Mouse (Mus musculus) heart, postnatal 36 days (tissue): ENCODE data around the gene Usp4. TPM values are rescaled to one million over a fixed set of nuclear protein-coding genes. Genes with fewer than 3 reads are reported as not detected.

Source experiments
- DNase-seq, 2 experiments: peaks; one replicate each; pipeline ENCODE4 v3.0.0; 2021 to 2022
- intact Hi-C: fragments of 180-260 bp; cut with DNase I; formaldehyde crosslinking; loops from one replicate; pipeline ENCODE4 v1.15.1; 2025
- total RNA-seq, 2 experiments: library from RNA; stranded (reverse); gene quantifications; 2 replicates each; pipeline ENCODE4 v1.2.3; 2021

The Usp4 gene
- total RNA-seq, 2 experiments from 2014 or later: 69.7 to 74.8 TPM

DNA sequence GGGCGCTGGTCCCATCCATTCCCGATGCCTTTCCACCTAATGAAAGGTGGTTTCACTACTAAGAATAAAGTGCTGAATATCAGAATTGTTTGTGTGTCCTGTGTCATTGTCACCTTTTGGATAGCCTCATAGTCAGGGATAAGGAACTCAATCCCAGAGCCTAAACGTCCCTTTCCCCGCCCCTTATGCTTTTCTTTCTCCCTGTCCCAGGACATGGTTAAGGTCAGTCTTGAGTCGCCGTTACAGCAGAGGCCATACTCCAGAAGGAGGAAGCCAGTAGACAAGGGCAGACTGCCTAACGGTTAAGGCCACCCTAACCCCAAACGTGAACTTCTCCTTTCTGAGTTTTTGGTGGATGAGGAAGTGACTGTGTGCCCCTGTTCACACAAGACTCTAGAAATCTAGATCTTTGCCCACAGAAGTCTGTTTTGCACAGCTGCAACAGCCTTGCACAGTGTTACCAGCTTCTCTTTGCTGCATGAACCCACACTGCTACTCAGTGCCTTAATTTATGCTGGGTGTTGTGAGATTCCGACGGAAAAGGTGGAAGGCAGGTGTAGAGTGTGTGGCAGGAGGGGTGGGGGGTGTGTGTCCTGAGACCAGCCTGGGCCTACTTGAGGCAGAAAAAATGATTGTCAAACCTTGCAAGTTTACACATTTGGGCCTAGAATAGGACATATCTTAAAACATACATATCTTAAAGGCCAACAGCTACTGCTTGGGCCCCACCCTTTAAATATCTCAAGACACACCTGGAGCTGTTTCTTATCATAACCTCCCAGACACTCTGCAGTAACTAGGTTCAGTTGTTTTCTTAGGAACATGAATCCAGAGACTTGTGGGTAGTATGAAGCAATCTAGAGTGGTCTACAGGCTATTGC, 7.2 kb upstream of the Usp4 start:
- DNase-seq: peak in 1 of 2 experiments; percentile 31
- intact Hi-C loops: no loop called here

DNA sequence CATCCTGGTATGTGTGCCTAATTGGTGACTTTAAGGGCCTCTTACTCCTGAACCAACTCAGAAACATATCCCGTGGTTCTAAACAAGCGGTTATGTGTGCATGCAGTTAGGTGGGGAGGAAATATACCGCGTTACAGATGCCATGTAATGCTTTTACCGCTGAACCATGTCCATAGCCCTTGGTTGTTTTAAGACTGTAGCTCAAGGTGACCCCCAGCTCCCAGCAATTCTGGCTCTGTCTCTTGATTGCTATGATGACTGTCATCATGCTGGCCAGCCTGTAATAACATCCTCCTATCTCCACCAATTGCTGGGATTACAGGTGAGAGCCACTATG, 6.5 kb upstream of the Usp4 start:
- DNase-seq: no peak
- intact Hi-C loops: no loop called here

DNA sequence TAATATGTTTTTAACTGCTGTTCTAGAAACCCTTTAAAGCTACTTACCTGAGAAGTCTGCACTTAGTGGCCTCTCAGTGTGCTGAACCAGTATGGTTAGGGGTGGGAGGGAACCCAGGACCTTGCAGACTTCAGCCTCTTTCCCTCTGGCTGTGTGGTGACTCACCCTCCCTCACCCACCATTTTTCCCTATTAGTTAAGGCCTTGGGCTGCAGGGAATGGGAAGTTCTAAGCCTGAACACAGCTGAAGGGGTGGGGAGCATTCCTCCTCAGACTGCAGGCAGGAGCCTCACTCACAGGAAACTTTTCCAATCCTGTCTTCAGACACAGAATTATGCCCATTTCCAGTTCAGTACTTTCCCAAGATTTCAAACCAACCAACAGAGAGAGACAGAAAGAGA, 5.9 kb upstream of the Usp4 start:
- intact Hi-C loops: no loop called here
- no peak for DNase-seq

DNA sequence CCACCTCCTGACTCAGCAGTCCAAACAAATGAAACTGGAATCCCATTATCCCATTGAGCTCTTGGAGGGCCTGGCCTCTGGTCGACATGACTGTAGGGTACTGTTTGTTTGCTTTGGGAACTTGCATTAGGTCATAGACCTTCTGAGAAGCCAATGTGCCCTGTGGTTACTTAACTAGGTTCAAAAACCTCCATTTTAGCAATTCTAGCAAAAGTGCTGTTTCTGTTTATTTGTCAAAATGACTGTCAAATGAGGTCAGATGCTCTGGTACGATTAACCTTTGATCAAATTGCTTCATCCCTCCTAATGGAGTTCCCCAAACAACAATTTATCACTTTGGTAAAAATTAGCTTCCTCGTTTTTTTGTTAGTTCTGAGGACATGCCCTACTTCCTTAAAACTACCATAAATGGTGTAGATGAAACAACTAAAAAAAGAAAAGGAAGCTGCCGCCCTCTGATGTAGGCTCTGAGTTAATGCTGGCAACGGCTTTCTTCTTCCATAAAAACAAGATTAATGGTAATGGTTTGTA, 5.3 kb upstream of the Usp4 start:
- DNase-seq: no peak
- intact Hi-C loops: no loop called here

DNA sequence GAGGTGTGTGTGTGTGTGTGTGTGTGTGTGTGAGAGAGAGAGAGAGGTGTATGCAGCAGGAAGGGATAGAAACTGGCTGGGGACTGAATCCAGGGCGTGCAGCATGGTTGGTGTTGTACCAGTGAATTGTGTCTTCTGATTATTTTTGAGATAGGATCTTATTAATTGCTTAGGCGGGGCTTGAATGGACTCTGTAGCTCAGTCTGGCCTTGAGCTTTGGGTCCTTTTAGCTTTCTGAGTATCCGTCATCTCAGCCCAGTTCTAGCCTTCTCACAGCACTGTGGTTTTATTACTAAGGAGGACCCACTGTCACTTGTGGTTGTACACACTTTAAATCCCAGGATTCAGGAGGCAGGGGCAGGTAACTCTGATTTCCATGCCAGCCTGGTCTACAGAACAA, 4.3 kb upstream of the Usp4 start:
- intact Hi-C loops: no loop called here

DNA sequence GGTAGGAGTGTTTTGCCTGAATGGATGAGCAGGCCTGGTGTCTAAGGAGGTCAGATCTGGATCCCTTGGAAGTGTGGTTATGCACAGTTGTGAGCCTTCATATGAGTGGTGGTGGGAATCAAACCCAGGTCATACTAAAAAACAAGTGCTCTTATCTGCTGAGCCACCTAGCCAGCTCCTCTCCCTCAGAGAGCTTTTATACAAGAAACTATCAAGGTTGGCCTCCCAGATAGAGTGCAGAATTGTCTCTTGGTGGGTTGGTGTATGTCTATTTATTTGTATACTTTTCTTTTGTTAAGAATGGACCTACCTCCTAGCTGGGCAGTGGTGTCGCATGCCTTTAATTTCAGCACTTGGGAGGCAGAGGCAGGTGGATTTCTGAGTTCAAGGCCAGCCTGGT, 3.8 kb upstream of the Usp4 start:
- intact Hi-C loops: no loop called here

More for the DNA sequence above, 4.3 kb upstream of the Usp4 start:
- DNase-seq: no peak

DNA sequence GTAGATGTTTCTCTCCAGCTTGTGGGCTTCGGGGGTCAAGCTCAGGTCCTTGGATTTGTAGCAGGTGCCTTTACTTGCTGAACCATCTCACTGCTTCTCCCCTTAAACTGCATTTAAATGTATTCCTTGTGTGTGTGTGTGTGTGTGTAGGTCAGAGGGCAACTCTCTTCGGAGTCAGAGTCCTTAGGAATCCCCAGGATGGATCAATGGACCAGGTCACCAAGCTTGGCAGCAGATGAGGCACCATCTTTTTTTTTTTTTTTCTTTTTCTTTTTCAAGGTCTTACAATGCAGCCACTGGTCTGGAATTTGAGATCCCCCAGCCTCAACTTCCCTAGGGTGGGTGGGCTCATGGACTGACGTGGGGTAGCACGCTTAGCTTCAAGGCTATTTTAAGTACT, 3.2 kb upstream of the Usp4 start:
- intact Hi-C loops: no loop called here
- no peak for DNase-seq

More for the DNA sequence above, 3.8 kb upstream of the Usp4 start:
- no peak for DNase-seq

DNA sequence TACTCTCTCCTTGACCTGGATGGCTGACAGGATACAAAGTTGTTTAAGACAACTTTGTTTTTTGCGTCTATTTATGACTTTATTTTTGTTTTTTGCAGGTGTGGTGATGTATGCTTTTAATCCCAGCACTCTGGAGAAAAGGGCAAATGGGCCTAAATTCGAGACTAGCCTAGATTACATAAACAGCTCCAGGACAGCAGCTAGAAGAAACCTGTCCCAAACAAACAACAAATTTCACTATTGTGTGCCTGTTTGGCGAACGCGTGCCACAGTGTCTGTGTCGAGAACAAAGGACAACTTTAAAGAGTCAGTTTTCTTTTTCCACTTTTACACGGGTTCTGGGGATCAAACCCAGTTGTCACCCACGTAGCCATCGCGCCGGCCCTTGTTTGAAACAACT, 629 bp upstream of the Usp4 start:
- intact Hi-C loops: loop anchor here (1.0 kb wide), 1 partner anchor 41 kb away; the partner anchor contains the start of genes Rhoa and Tcta
- no peak for DNase-seq

DNA sequence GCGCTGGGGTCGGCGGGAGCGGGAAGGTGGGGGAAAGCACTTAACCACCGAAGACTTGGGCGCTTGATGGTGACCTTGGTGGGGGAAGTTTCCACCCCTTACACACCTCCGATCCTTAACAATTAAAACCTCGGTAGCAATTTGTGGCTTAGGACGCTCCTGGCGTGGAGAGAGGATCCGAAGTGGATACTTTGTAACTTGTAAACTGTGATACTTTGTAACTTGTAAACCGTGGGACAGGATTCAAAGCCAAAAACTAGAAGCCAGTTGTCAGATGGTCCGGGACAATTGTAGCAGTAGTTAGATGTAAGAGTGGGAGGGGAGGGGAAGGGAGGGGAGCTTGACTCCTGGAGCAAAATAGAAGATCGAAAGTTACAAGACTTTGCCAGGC, 632 bp downstream of the Usp4 start:
- DNase-seq: no peak
- intact Hi-C loops: no loop called here

DNA sequence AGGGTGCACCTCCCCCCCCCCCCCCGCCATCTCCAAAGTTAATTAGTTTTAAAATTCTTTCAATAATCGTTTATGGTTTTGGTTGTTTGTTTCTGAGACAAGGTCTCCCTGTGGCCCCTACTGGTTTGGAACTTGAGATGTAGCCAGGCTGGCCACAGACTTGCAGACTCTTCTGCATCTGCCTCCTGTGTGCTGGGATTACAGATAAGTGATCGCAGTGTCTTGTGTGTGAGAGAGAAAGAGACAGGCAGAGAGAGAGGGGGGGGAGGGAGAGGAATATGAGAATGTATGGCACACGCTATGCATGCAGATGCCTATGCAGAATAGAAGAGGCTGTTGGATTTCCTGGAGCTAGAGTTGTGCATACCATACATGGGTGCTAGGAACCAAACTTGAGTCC, 2.1 kb downstream of the Usp4 start:
- DNase-seq: no peak
- intact Hi-C loops: no loop called here

DNA sequence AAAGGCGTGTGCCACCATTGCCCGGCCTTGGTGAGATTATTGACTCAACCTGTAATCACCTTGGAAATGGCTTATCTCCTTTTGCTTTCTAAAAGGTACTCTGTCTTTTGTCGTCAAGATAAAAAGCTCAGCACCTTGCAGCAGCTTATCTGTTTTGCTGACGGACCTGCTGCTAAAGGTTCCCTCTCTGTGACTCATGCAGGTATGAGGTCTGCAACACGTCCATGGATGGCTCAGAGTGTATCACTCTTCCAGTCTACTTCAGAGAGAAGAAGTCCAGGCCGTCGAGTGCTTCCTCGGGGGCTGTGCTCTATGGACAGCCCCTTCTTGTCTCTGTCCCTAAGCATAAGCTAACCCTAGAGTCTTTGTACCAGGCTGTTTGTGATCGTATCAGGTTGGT, 30.6 kb downstream of the Usp4 start:
- intact Hi-C loops: no loop called here

DNA sequence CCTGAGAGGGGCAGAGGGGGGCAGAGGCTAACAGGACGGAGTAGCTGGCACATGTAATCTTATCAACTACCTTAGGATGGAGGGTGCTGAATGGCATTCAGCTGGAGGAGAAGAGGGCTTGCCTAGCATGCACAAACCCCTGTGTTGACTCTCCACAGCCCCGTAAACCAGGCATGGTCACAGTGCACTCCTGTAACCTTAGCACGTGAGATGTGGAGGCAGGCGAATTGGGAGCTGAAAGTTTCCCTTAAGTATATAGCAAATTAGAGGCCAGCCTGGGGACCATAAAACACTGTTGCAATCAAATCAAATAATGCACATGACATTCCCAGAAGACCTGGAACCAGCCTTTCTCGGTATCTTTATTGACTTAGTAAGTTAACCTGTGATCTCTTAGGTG, 31.1 kb downstream of the Usp4 start:
- intact Hi-C loops: no loop called here
- DNase-seq: no peak

More for the DNA sequence above, 30.6 kb downstream of the Usp4 start:
- no peak for DNase-seq

DNA sequence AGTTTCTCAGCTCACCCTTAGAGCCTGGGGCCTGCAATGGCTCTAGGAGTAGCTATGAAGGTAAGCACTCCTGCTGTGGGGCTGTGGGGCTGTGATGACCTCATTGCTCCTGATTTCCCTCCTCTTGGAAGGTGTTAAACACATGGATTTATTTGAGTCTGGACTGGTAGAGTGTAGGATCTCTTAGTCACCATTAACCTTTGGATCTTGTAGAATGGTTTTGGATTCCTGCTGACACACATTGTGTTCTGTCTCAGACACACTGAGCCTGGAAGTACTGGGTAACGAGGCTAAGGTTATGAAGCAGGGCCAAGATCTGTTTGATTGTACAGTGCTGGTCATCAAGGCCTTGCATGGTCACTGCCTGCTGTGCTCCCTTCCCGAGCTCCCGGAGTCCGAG, 31.6 kb downstream of the Usp4 start:
- DNase-seq: no peak
- intact Hi-C loops: no loop called here

DNA sequence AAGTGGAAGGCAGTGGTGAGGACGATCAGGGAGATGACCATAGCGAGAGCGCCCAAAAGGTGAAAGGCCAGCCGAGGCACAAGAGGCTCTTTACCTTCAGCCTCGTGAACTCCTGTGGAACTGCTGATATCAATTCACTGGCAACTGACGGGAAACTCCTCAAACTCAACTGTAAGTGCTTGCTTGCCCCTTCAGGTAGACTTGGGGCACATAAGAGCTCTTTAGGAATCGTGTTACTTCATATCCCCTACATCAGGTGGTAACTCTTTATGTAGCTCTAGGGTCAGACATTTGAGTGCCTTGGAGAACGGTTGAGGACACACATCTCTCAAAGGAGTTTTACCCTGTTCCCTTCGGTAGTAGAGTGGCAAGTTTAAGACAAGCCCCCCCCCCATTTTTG, 33.7 kb downstream of the Usp4 start:
- DNase-seq: no peak
- intact Hi-C loops: no loop called here

DNA sequence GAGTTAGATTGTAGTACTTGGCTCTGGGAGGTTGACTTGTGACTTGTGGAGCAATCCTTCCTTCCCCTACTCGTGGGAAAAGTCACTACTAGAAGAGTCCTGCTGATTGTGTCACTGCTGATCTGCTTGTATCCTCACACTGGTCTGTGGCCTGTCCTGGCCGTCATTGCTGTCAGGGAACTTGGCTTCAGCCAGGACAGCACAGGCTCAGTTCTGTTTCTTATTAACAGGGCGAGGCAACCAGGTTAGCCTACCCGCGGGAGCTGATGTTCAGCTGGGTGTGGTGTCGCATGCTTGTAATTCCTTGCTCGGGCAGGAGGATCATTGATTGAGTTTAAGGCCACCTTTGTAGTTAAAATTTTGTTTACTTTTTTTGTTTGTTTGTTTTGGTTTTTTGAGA, 37.4 kb downstream of the Usp4 start:
- intact Hi-C loops: no loop called here
- DNase-seq: no peak

DNA sequence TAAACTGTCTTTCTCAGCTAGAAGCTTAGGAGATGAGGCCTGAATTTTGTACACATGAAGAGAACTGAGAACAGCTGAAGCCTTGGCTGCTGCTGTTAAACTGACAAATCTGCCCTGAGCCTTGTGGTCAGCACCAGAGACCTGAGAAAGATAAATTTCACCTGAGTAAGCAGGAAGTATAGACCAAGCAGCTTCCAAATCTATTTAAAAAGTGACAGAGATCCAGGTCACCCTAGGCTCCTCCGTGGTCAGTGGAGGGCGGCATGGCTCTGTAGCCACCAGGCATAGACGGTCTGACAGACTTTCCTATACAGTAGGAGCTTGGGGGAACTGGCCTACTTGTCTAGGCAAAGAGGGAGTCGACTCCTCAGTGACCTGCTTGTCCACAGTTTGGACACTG, 39.2 kb downstream of the Usp4 start:
- no peak for DNase-seq
- intact Hi-C loops: no loop called here

DNA sequence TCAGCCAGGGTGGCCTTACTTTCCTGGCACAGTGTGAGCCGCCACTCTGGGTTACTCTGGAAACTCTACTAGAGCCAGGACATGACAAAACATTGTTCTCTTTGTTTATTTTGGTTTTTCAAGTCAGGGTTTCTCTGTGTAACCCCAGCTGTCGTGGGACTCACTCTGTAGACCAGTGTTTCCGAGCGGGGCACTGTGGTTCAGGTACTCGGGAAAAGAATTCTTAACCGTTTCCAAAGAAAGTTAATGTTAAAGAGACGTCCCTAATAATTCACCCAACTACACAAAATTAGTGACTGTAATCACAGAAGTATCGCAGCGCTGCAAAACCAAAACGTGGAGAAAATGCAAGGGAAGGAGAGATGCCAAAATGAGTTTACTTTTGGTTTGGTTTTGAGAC, 40.9 kb downstream of the Usp4 start:
- intact Hi-C loops: no loop called here
- no peak for DNase-seq

DNA sequence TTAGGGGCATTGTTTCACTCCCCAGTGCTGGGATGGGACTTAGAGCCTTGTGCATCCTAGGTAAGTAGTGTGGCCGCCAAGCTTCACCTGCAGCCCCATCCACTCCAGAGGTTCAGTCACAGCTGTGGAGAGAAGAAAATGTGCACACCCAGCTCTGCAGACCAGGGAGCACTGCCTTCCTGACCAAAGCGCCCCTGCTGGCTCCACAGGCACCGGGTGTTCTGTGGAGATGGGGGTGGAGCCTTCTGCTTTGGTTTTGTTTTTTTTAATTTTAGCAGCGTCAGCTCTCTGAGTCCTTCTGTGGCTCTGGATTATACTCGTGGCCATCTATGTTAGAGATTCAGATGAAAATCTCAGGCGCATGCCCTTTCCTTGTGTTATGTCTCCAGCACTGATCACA, 41.6 kb downstream of the Usp4 start:
- DNase-seq: no peak
- intact Hi-C loops: no loop called here

DNA sequence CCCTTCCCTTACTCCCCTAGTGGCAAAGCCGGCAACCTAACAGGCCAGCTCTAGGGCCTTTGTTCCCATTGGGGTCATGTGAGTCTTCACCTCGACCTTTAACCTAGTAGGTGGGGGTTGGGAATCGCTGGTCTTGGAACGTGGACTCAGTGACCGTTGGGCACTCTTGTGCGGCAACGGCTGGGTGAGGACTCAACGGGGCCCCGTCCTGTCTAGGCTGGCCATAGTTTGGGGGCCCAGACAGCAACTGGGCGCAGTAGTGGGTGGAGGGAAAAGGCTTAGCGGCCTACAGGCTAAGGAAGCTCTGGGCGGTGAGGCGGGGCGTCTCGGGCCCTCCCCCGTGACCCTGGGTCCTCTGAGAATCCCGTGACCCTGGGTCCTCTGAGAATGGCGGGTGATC, 45.0 kb downstream of the Usp4 start, which contains the start of gene 1700102P08Rik:
Gene 1700102P08Rik, plus strand, starts transcription at position 130 of the 400 bp plus-strand sequence.
- intact Hi-C loops: no loop called here
- no peak for DNase-seq

DNA sequence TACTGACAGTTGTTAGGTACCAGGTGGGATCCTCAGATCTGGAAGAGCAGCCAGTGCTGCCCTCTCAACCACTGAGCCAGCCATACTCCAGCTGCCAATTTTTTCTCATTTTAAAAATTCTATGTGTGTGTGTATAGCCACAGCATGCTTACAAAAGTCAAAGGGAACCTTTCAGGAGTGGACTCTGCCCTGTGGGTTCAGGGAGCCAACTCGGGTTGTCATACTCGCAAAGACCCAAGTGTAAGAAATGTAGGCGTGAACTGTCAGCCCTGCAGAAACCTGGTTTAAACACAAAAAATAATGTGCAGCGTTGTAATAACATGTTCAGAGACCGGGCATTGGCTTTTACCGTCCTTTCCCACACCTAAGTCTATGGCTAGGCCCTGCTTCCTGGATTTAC, 46.5 kb downstream of the Usp4 start:
- intact Hi-C loops: no loop called here
- DNase-seq: no peak

DNA sequence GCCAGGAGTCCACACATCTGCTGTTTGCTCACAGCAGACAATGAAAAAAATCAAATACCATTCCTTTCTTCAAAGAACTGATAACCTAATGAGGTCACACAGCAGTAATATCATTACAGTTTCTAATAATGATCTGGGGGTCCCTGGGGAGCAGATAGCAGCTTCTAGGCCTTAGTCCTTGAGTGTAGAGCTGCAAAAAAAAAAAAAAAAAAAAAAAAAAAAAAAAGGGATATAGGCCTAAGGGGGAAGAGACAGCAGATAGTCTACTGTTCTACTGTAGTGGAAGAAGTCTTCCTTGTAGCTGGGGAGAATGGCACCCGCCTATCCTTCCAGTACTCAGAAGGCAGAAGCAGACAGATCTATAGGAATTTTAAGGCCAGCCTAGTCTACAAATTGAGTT, 47.8 kb downstream of the Usp4 start:
- intact Hi-C loops: loop anchor here (5.0 kb wide), 1 partner anchor 57 kb away; no protein-coding TSS in a partner anchor
- DNase-seq: no peak

DNA sequence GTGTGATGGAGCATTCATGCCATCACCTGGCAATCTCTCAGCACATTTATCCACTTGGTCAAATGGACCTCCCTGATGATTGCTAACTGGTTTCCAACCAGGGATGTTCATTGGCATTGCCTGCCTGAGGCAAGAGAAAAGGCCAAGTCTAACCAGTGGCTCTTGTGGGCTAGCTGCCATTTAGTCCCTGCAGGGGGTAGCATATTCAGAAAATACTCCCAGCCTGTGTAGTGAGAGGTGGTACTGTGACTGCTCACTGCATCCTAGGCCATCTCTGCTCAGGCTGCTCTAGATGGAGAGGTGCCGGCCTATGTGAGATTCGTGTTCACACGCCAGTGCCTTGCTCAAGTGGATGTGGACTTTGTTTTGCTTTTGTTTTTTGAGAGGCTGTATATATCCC, 50.7 kb downstream of the Usp4 start:
- no peak for DNase-seq
- intact Hi-C loops: loop anchor here (5.0 kb wide), 1 partner anchor 54 kb away; no protein-coding TSS in a partner anchor
